Mouse (Mus musculus) E14TG2a.4 (cell line): Measurements from ENCODE around the gene Hdac4.

Experiments used
- H3K27me3 ChIP-seq: 2 replicates; pipeline ENCODE4 v1.6.1; 2014; ENCODE audit warnings: low read length, control low read depth; ENCODE audit not compliant: insufficient read depth
- H3K36me3 ChIP-seq: 2 replicates; pipeline ENCODE4 v1.6.1; 2014; ENCODE audit warnings: low read length, control low read depth; ENCODE audit not compliant: insufficient read depth
- H3K4me1 ChIP-seq: replicated peaks from 2 replicates; pipeline ENCODE4 v1.6.1; 2014; ENCODE audit warnings: low read depth, low read length, control low read depth
- H3K4me3 ChIP-seq: replicated peaks from 2 replicates; pipeline ENCODE4 v1.5.1; 2014; ENCODE audit warnings: mild to moderate bottlenecking, low read length
- H3K9me3 ChIP-seq: 2 replicates; pipeline ENCODE4 v1.6.1; 2014; ENCODE audit warnings: low read length, control low read depth
- CTCF ChIP-seq: conservative IDR thresholded peaks from 2 replicates; pipeline ENCODE4 v1.5.1; 2014; ENCODE audit warnings: low read length
- NANOG ChIP-seq: IDR thresholded peaks from 2 replicates; pipeline ENCODE4 v1.6.1; 2014; ENCODE audit warnings: borderline replicate concordance, low read length, mixed read lengths
- POU5F1 ChIP-seq: IDR thresholded peaks from 2 replicates; pipeline ENCODE4 v1.6.1; 2014; ENCODE audit warnings: low read length, borderline replicate concordance

The Hdac4 gene

DNA sequence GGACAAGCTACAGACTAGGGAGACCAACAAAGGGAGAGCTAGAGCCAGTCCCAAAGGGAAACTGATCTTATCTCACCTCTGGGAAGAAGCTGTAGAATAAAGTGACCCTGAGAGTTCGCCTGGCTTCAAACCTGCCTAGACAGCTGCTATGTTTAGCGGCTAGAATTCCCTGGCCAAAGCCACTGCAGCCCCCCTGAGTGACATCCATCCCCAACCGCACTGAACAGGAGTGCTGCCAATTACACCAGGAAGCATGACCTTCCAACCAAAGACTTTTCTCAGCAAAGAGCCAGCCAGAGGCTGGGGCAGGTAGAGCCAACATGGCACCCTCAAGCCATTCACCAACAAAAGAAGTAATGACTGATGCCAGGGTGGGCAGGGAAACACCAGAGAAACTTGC, 260.3 kb downstream of the Hdac4 start:
- Histone ChIP-seq H3K4me3 (no peak overlapping the region), H3K36me3 (peaks cover 92% of the 10 kb centered on the region), H3K4me1 (peaks cover 17% of the 10 kb centered on the region; the same call in 1 of the 2 replicates), H3K9me3 (no peaks in the 10 kb centered on the region), H3K27me3 (no peaks in the 10 kb centered on the region)
- TF ChIP-seq NANOG (no peak), CTCF (no peak), POU5F1 (no peak)

GRCm38 (mm10) chr1:91933681-91934080, 261.8 kb downstream of the Hdac4 start:
- TF ChIP-seq CTCF = no peak
- TF ChIP-seq POU5F1 = no peak
- TF ChIP-seq NANOG = no peak
- H3K9me3 ChIP-seq = no peaks in the 10 kb centered on the region

DNA sequence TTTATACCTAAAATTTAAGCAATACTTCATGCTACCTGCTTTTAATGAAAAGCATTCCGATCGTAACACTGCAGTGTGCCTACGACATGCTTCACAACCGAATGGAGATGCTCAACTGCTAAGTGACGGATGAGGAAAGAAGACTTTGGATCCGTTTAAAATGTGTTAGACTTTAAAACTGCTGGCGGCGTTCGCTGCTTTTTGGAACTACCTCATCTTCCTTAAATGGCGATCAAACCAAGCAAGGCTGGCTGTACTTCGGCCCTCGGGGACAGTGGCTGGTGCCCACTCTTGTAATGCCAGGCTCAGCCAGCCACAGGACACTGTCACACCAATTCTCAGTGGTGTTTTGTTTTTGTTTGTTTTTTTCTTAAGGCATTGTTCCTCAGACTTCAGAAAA, 263.3 kb downstream of the Hdac4 start:
- Histone ChIP-seq H3K27me3 (no peaks in the 10 kb centered on the region), H3K4me1 (peaks cover 29% of the 10 kb centered on the region), H3K4me3 (no peak overlapping the region), H3K9me3 (no peaks in the 10 kb centered on the region), H3K36me3 (peaks cover 79% of the 10 kb centered on the region)
- no peak for TF ChIP-seq NANOG
- no peak for TF ChIP-seq POU5F1
- TF ChIP-seq CTCF = no peak

More at GRCm38 (mm10) chr1:91933681-91934080, 261.8 kb downstream of the Hdac4 start:
- no peaks in the 10 kb centered on the region for H3K27me3 ChIP-seq
- H3K4me1 ChIP-seq = peaks cover 29% of the 10 kb centered on the region
- no peak overlapping the region for H3K4me3 ChIP-seq
- H3K36me3 ChIP-seq = peaks cover 88% of the 10 kb centered on the region

GRCm38 (mm10) chr1:91931786-91932185, 263.7 kb downstream of the Hdac4 start:
- Histone ChIP-seq H3K36me3 (peaks cover 74% of the 10 kb centered on the region), H3K4me1 (peaks cover 29% of the 10 kb centered on the region), H3K4me3 (no peak overlapping the region), H3K27me3 (no peaks in the 10 kb centered on the region), H3K9me3 (no peaks in the 10 kb centered on the region)
- TF ChIP-seq NANOG (no peak), POU5F1 (no peak), CTCF (no peak)

DNA sequence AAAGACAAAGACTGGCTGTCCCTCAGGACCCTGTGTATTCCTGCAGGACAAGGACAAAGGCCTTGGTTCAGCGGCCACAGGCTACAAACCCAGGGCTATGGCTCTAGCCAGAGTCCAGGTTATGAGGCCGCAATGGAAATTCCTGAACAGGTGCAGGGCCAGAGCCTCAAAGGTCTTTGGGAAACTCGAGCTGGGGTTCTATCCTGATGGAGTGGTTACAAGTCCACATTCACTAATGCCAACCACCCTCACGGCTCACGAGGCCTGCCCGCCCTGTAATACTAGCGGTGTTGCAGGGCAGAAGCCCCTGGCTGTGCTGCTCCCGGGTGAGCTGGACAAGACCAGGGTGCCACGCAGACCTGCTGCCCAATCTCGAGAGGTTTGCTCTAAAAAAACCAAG, 264.3 kb downstream of the Hdac4 start:
- peaks cover 68% of the 10 kb centered on the region for H3K36me3 ChIP-seq
- TF ChIP-seq POU5F1 = no peak
- no peak for TF ChIP-seq CTCF
- TF ChIP-seq NANOG = no peak
- no peaks in the 10 kb centered on the region for H3K27me3 ChIP-seq
- no peaks in the 10 kb centered on the region for H3K9me3 ChIP-seq
- H3K4me3 ChIP-seq = no peak overlapping the region
- peaks cover 29% of the 10 kb centered on the region for H3K4me1 ChIP-seq

DNA sequence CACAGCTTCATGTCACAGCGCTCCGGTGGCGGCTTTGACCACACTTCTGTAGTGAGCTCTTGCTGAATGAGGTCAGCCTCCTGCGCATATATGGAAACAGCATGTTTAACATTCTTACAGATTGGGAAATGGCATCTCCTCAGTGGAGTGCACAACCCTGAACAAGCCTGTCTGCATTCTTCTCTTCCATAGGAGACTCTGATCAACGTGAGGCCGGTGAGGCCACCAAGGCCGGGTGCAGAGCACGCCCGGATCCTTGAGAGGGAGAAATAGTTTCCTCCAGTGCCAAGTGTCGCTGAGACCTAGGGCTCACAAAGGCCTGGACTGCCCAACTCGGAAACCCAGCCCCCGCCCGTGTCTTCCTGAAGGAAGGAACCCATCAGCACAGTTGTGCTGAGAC, 266.4 kb downstream of the Hdac4 start:
- H3K27me3 ChIP-seq = no peaks in the 10 kb centered on the region
- H3K36me3 ChIP-seq = peaks cover 47% of the 10 kb centered on the region
- TF ChIP-seq POU5F1 (no peak), NANOG (no peak), CTCF (no peak)
- H3K9me3 ChIP-seq = no peaks in the 10 kb centered on the region
- peak overlapping the region; percentile 24; the same call in 1 of the 2 replicates for H3K4me3 ChIP-seq
- peaks cover 28% of the 10 kb centered on the region for H3K4me1 ChIP-seq

DNA sequence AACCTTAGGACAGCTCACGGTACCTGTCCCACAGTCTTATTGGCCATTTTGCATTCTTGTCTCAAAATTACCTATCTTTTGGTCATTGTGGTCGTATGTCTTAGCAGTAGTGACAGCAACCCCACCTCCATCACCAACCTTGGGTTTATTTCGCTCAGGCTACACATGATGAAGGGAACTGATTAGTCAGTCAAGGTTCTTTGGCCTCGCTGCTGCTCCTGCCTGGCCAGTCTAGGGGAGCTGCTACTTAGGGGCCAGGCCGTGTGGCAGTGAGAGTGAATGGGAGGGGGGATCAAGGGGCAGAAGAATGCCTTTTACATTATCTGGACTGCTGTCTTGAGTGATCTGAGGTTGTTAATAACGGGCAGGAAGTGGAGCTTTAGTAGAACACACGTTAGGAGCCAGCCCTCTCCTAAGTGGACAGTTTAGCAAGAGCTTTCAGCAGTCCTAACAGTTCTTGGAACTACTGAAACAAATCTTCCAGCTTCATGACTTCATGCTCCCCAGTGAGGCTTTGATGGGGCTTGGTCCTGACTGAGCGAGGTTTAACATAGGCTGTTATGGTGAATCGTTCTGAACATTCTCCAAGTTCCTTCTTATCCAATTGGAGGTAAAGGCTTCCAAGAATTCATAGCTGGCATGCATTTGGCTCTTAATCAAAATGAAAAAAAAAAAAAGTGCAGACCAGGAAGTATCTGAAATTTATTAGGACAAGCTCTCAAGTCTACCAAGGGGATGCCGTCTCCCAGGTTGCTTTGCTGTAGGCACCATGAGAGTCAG, 267.8 kb downstream of the Hdac4 start:
- Histone ChIP-seq H3K4me3 (no peak overlapping the region), H3K9me3 (no peaks in the 10 kb centered on the region), H3K27me3 (no peaks in the 10 kb centered on the region), H3K4me1 (peaks cover 17% of the 10 kb centered on the region), H3K36me3 (peaks cover 34% of the 10 kb centered on the region)
- no peak for TF ChIP-seq NANOG
- TF ChIP-seq POU5F1 = no peak

DNA sequence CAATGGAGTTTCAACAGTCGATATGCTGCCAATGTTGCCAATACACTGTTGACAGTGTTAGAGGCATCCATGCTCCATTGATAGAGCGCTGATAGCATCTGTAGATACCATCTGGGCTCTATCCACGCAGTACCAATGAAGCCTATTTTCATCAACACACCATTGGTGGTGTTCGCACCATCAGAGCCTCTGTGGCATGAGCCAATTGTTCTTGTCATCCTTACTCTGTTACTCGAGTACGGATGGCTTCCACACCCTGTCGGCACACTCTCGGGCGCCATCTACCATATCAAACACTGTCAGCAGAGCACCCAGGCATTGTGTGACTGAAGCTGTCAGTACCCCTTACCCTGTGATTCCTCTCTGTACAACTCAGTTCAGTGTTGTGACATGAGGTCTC, 271.9 kb downstream of the Hdac4 start:
- Histone ChIP-seq H3K27me3 (no peaks in the 10 kb centered on the region), H3K36me3 (peaks cover 5% of the 10 kb centered on the region; the same call in 1 of the 2 replicates), H3K4me1 (peaks cover 39% of the 10 kb centered on the region), H3K4me3 (no peak overlapping the region), H3K9me3 (no peaks in the 10 kb centered on the region)
- TF ChIP-seq POU5F1 = no peak
- TF ChIP-seq NANOG = no peak
- no peak for TF ChIP-seq CTCF
